Mouse (Mus musculus): Measurements from ENCODE around the gene Mbtps1. TPM values are rescaled to one million over a fixed set of nuclear protein-coding genes. Genes with fewer than 3 reads are reported as not detected.

The Mbtps1 gene
- total RNA-seq, 2 experiments from 2014 or later = 59.3 to 59.5 TPM

- intact Hi-C loops (cut with DNase I) = no loop called here
- DNase-seq (ENCODE audit: low spot score in 2 of 2) = no peak
These were observed 45.1 kb downstream of the Mbtps1 start for GRCm38 (mm10) chr8:119513405-119513804.

GRCm38 (mm10) chr8:119511722-119512121 is 46.8 kb downstream of the Mbtps1 start:
- intact Hi-C loops (cut with DNase I) = no loop called here
- no peak for DNase-seq (ENCODE audit: low spot score in 2 of 2)

GRCm38 (mm10) chr8:119510471-119510870 is 48.1 kb downstream of the Mbtps1 start:
- intact Hi-C loops (cut with DNase I) = no loop called here
- no peak for DNase-seq (ENCODE audit: low spot score in 2 of 2)

GRCm38 (mm10) chr8:119506106-119506505 is 52.4 kb downstream of the Mbtps1 start:
- no peak for DNase-seq (ENCODE audit: low spot score in 2 of 2)
- intact Hi-C loops (cut with DNase I) = no loop called here

- no peak for DNase-seq (ENCODE audit: low spot score in 2 of 2)
- intact Hi-C loops (cut with DNase I) = no loop called here
These were observed 53.0 kb downstream of the Mbtps1 start for GRCm38 (mm10) chr8:119505488-119505887.

- intact Hi-C loops (cut with DNase I) = no loop called here
- no peak for DNase-seq (ENCODE audit: low spot score in 2 of 2)
These were observed 55.3 kb downstream of the Mbtps1 start for GRCm38 (mm10) chr8:119503191-119503767.

- DNase-seq (ENCODE audit: low spot score in 2 of 2) = no peak
- intact Hi-C loops (cut with DNase I) = no loop called here
These were observed 56.4 kb downstream of the Mbtps1 start for GRCm38 (mm10) chr8:119502111-119502510.

GRCm38 (mm10) chr8:119501598-119501997 is 56.9 kb downstream of the Mbtps1 start, which contains the start of gene Slc38a8:
Gene Slc38a8 (minus strand): TSS chr8:119501698.
- DNase-seq (ENCODE audit: low spot score in 2 of 2) = no peak
- intact Hi-C loops (cut with DNase I) = no loop called here

GRCm38 (mm10) chr8:119499836-119500235 is 58.7 kb downstream of the Mbtps1 start:
- intact Hi-C loops (cut with DNase I) = no loop called here
- DNase-seq (ENCODE audit: low spot score in 2 of 2) = no peak

GRCm38 (mm10) chr8:119496848-119497247 is 61.7 kb downstream of the Mbtps1 start:
- intact Hi-C loops (cut with DNase I) = loop anchor here (2.0 kb wide), 1 partner anchor 50 kb away; the partner anchor contains the start of gene Necab2
- peak in 1 of 2 experiments; percentile 43 for DNase-seq (ENCODE audit: low spot score in 2 of 2)

- intact Hi-C loops (cut with DNase I) = no loop called here
These were observed 71.4 kb downstream of the Mbtps1 start for GRCm38 (mm10) chr8:119487093-119487492.

GRCm38 (mm10) chr8:119484145-119484896 is 74.2 kb downstream of the Mbtps1 start:
- no peak for DNase-seq (ENCODE audit: low spot score in 2 of 2)
- intact Hi-C loops (cut with DNase I) = no loop called here

More at GRCm38 (mm10) chr8:119487093-119487492, 71.4 kb downstream of the Mbtps1 start:
- no peak for DNase-seq (ENCODE audit: low spot score in 2 of 2)

- intact Hi-C loops (cut with DNase I) = no loop called here
- no peak for DNase-seq (ENCODE audit: low spot score in 2 of 2)
These were observed 79.9 kb downstream of the Mbtps1 start for GRCm38 (mm10) chr8:119478684-119479083.

GRCm38 (mm10) chr8:119468091-119468490 is 90.4 kb downstream of the Mbtps1 start:
- no peak for DNase-seq (ENCODE audit: low spot score in 2 of 2)
- intact Hi-C loops (cut with DNase I) = no loop called here

- DNase-seq (ENCODE audit: low spot score in 2 of 2) = no peak
- intact Hi-C loops (cut with DNase I) = no loop called here
These were observed 91.7 kb downstream of the Mbtps1 start for GRCm38 (mm10) chr8:119466794-119467193.

- DNase-seq (ENCODE audit: low spot score in 2 of 2) = peak; percentile 65 to 89
- intact Hi-C loops (cut with DNase I) = no loop called here
These were observed 92.4 kb downstream of the Mbtps1 start for GRCm38 (mm10) chr8:119466105-119466504.

- peak in 1 of 2 experiments; percentile 42 for DNase-seq (ENCODE audit: low spot score in 2 of 2)
- intact Hi-C loops (cut with DNase I) = no loop called here
These were observed 94.8 kb downstream of the Mbtps1 start for GRCm38 (mm10) chr8:119463709-119464108.

- DNase-seq (ENCODE audit: low spot score in 2 of 2) = no peak
- intact Hi-C loops (cut with DNase I) = no loop called here
These were observed 97.2 kb downstream of the Mbtps1 start for GRCm38 (mm10) chr8:119461356-119461755.

GRCm38 (mm10) chr8:119459724-119460123 is 98.8 kb downstream of the Mbtps1 start:
- intact Hi-C loops (cut with DNase I) = no loop called here
- DNase-seq (ENCODE audit: low spot score in 2 of 2) = no peak
